In genomic region chr5:74161297-74161926, GRCm38 (mm10) we compare ENCODE assay signal across 7 mouse cellular contexts. TPM values are rescaled to one million over a fixed set of nuclear protein-coding genes. Genes with fewer than 3 reads are reported as not detected.
A peak's percentile ranks its signal among the peaks of the same experiment; 100 is the strongest.
DNase-seq lines count a peak whose midpoint lies in the region; ATAC-seq lines count a peak whose summit lies in the region.

No protein-coding gene starts in this region.

- no peak overlapping the region for H3K9ac ChIP-seq in embryonic facial prominence, embryonic 15.5 days
- H3K9ac ChIP-seq in hindbrain, embryonic 12.5 days, result no peak overlapping the region; the same call in 1 of the 2 replicates
- peak overlapping the region; percentile 40 for H3K9ac ChIP-seq in limb, embryonic 13.5 days
- 0 out of 2 replicates have a peak overlapping the region, but pooled peaks have one; percentile 22 for H3K9ac ChIP-seq in neural tube, embryonic 13.5 days

- H3K27ac ChIP-seq in embryonic facial prominence, embryonic 15.5 days (replicated peaks), result peak overlapping the region; percentile 92
- H3K27ac ChIP-seq in hindbrain, embryonic 12.5 days, result peak overlapping the region; percentile 75
- H3K27ac ChIP-seq in limb, embryonic 13.5 days, result peak overlapping the region; percentile 89
- H3K27ac ChIP-seq in neural tube, embryonic 13.5 days (replicated peaks), result peak overlapping the region; percentile 46

- no peaks in the 10 kb centered on the region for H3K36me3 ChIP-seq in embryonic facial prominence, embryonic 15.5 days
- H3K36me3 ChIP-seq in hindbrain, embryonic 12.5 days, result no peaks in the 10 kb centered on the region
- H3K36me3 ChIP-seq in limb, embryonic 13.5 days, result no peaks in the 10 kb centered on the region
- H3K36me3 ChIP-seq in neural tube, embryonic 13.5 days, result no peaks in the 10 kb centered on the region

- no peaks in the 10 kb centered on the region for H3K27me3 ChIP-seq in embryonic facial prominence, embryonic 15.5 days
- H3K27me3 ChIP-seq in hindbrain, embryonic 12.5 days, result no peaks in the 10 kb centered on the region
- no peaks in the 10 kb centered on the region for H3K27me3 ChIP-seq in limb, embryonic 13.5 days
- H3K27me3 ChIP-seq in neural tube, embryonic 13.5 days, result no peaks in the 10 kb centered on the region

- peak; percentile 52 for DNase-seq in adrenal gland, postnatal 14 days
- DNase-seq in frontal cortex, postnatal 10 days (ENCODE audit: low spot score in 2 of 2), result no peak

- peak; percentile 86 for ATAC-seq in embryonic facial prominence, embryonic 15.5 days (ENCODE audit: insufficient number of reproducible peaks, low FRiP score, low TSS enrichment, low read depth)
- ATAC-seq in hindbrain, embryonic 12.5 days (ENCODE audit: low FRiP score), result peak; percentile 83
- ATAC-seq in limb, embryonic 13.5 days (ENCODE audit: low FRiP score, low read depth), result peak; percentile 90
- 0 out of 2 replicates have a peak, but pooled peaks have one; percentile 43 for ATAC-seq in neural tube, embryonic 13.5 days (ENCODE audit: low read depth)
- no peak for ATAC-seq in monocyte, adult 5-6 weeks (replicated peaks; ENCODE audit: insufficient number of reproducible peaks, low FRiP score, low TSS enrichment, poor library complexity, severe bottlenecking)

- peak overlapping the region; percentile 50 for H3K4me2 ChIP-seq in embryonic facial prominence, embryonic 15.5 days (replicated peaks)
- peak overlapping the region; percentile 31 for H3K4me2 ChIP-seq in hindbrain, embryonic 12.5 days (replicated peaks)
- H3K4me2 ChIP-seq in limb, embryonic 13.5 days (replicated peaks), result peak overlapping the region; percentile 62
- peak overlapping the region; percentile 41 for H3K4me2 ChIP-seq in neural tube, embryonic 13.5 days

- H3K4me3 ChIP-seq in embryonic facial prominence, embryonic 15.5 days (replicated peaks), result peak overlapping the region; percentile 21
- H3K4me3 ChIP-seq in hindbrain, embryonic 12.5 days, result peak overlapping the region; percentile 0; the same call in 1 of the 2 replicates
- H3K4me3 ChIP-seq in limb, embryonic 13.5 days, result peak overlapping the region; percentile 26
- H3K4me3 ChIP-seq in neural tube, embryonic 13.5 days, result no peak overlapping the region; the same call in 1 of the 2 replicates

- 3% methylated on average over 15 of the region's 15 CpGs for WGBS in embryonic facial prominence, embryonic 15.5 days
- 16% methylated on average over 15 of the region's 15 CpGs for WGBS in hindbrain, embryonic 12.5 days
- 8% methylated on average over 15 of the region's 15 CpGs for WGBS in limb, embryonic 13.5 days
- WGBS in neural tube, embryonic 13.5 days, result 32% methylated on average over 15 of the region's 15 CpGs

- H3K4me1 ChIP-seq in embryonic facial prominence, embryonic 15.5 days, result peaks cover 55% of the 10 kb centered on the region
- peaks cover 15% of the 10 kb centered on the region for H3K4me1 ChIP-seq in hindbrain, embryonic 12.5 days
- H3K4me1 ChIP-seq in limb, embryonic 13.5 days, result peaks cover 55% of the 10 kb centered on the region
- H3K4me1 ChIP-seq in neural tube, embryonic 13.5 days (replicated peaks), result peaks cover 13% of the 10 kb centered on the region

- no peaks in the 10 kb centered on the region for H3K9me3 ChIP-seq in embryonic facial prominence, embryonic 15.5 days (replicated peaks)
- H3K9me3 ChIP-seq in hindbrain, embryonic 12.5 days (replicated peaks), result no peaks in the 10 kb centered on the region
- no peaks in the 10 kb centered on the region for H3K9me3 ChIP-seq in limb, embryonic 13.5 days
- H3K9me3 ChIP-seq in neural tube, embryonic 13.5 days, result no peaks in the 10 kb centered on the region

RNA-seq across cellular contexts. Expression of gene Rasl11b, which starts 33.7 kb away (rescaled TPM):
- total RNA-seq in adrenal gland, postnatal 14 days (2021), result 16.0 and 17.8 TPM in 2 replicates
- 123 and 138 TPM in 2 replicates for polyA plus RNA-seq in embryonic facial prominence, embryonic 15.5 days (2015; fragmentation: Nextera tagmentation; extraction: Ambion mirVana)
- 44.5 and 54.3 TPM in 2 replicates for polyA plus RNA-seq in hindbrain, embryonic 12.5 days (2016; fragmentation: Nextera tagmentation; extraction: Ambion mirVana)
- polyA plus RNA-seq in limb, embryonic 13.5 days (2015; fragmentation: Nextera tagmentation; extraction: Ambion mirVana), result 147 and 149 TPM in 2 replicates
- 23.6 and 27.8 TPM in 2 replicates for polyA plus RNA-seq in neural tube, embryonic 13.5 days (2015; fragmentation: Nextera tagmentation; extraction: Ambion mirVana)
- total RNA-seq in monocyte, adult 5-6 weeks (2017), result 0.57 to 0.78 TPM in 2 of 3 replicates, not detected in the other

Comparison
In these comparisons a context has a peak if more than half of its experiments do, and no peak if none do; other contexts are left out.
1. H3K9ac ChIP-seq: peak in limb, embryonic 13.5 days (single experiment) and neural tube, embryonic 13.5 days (single experiment); none in embryonic facial prominence, embryonic 15.5 days (single experiment) and hindbrain, embryonic 12.5 days (single experiment).
2. Peak in every context shown above with its lines, with median percentiles within 50 percentile points of each other: H3K27ac ChIP-seq and H3K4me2 ChIP-seq.